Mouse (Mus musculus): Measurements from ENCODE around the gene Bsn. TPM values are rescaled to one million over a fixed set of nuclear protein-coding genes. Genes with fewer than 3 reads are reported as not detected.

Bsn gene
- polyA plus RNA-seq, 1 experiment from 2014 or later = 0.59 TPM

DNA sequence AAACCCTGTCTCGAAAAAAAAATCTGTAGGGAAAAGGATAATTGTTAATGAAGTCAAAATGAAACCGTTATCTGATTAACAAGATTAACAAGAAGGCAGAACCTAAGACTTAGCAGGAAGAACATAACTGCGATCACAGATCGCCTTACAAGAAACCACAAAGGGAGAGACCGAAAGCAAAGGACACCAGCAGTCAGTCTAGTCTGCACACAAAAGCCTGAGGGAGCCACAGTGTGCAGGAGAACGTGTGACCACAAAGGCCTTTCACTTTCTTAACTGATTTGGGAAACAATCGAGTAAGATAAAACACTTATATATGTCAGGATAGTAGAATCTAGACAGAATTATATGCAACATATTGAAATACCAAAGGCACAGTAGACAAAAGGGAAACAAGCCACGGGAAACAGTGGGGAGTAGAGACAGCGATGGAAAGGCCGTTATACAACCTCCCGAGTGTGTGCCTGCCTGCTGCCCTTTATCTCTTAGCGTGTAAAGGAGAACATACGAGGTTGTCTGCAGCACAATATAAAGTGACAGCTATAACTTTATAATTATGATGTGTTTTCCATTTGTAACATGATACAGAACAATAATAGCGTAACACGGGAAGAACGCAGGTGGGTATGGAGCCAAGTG lies 26.4 kb downstream of the Bsn start:
- no peak for TF ChIP-seq EP300 (IDR thresholded peaks at IDR 0.05; ENCODE audit: low read depth)
- no peak for TF ChIP-seq CTCF (IDR thresholded peaks at IDR 0.05; ENCODE audit: low read depth)
- H3K4me2 ChIP-seq (ENCODE audit: low read depth, low read length) = 0 out of 2 replicates have a peak overlapping the region, but pooled peaks have one; percentile 9
- H3K27me3 ChIP-seq (ENCODE audit: insufficient read depth, low read length) = no peaks in the 10 kb centered on the region
- H3K9ac ChIP-seq (replicated peaks) = no peak overlapping the region
- no peak overlapping the region for H3K4me3 ChIP-seq (ENCODE audit: low read depth, low read length)
- no peak overlapping the region for H3K27ac ChIP-seq (ENCODE audit: low read depth)
- no peaks in the 10 kb centered on the region for H3K4me1 ChIP-seq (ENCODE audit: insufficient read depth)
- DNase-seq (no peak), ATAC-seq (no peak)
- H3K36me3 ChIP-seq (replicated peaks; ENCODE audit: insufficient read depth, low read length) = no peaks in the 10 kb centered on the region
- WGBS (ENCODE audit: insufficient replicate concordance) = 49% methylated on average over 16 of the region's 16 CpGs
- no peaks in the 10 kb centered on the region for H3K9me3 ChIP-seq (ENCODE audit: low read length)

GRCm38 (mm10) chr9:108157891-108158290 lies 32.3 kb downstream of the Bsn start:
- TF ChIP-seq CTCF (IDR thresholded peaks at IDR 0.05; ENCODE audit: low read depth) (no peak), EP300 (IDR thresholded peaks at IDR 0.05; ENCODE audit: low read depth) (no peak)
- no peak for ATAC-seq
- DNase-seq = no peak

GRCm38 (mm10) chr9:108157451-108157850 lies 32.7 kb downstream of the Bsn start:
- no peak overlapping the region for H3K27ac ChIP-seq (ENCODE audit: low read depth)
- no peak for ATAC-seq
- no peak overlapping the region for H3K9ac ChIP-seq (replicated peaks)
- no peaks in the 10 kb centered on the region for H3K36me3 ChIP-seq (replicated peaks; ENCODE audit: insufficient read depth, low read length)
- WGBS (ENCODE audit: insufficient replicate concordance) = 74% methylated on average over 6 of the region's 6 CpGs
- H3K27me3 ChIP-seq (ENCODE audit: insufficient read depth, low read length) = no peaks in the 10 kb centered on the region
- no peak overlapping the region for H3K4me2 ChIP-seq (ENCODE audit: low read depth, low read length)
- TF ChIP-seq CTCF (IDR thresholded peaks at IDR 0.05; ENCODE audit: low read depth) = no peak
- TF ChIP-seq EP300 (IDR thresholded peaks at IDR 0.05; ENCODE audit: low read depth) = no peak
- H3K4me1 ChIP-seq (ENCODE audit: insufficient read depth) = no peaks in the 10 kb centered on the region
- DNase-seq = no peak
- no peaks in the 10 kb centered on the region for H3K9me3 ChIP-seq (ENCODE audit: low read length)
- no peak overlapping the region for H3K4me3 ChIP-seq (ENCODE audit: low read depth, low read length)

More at GRCm38 (mm10) chr9:108157891-108158290, 32.3 kb downstream of the Bsn start:
- Histone ChIP-seq H3K36me3 (replicated peaks; ENCODE audit: insufficient read depth, low read length) (no peaks in the 10 kb centered on the region), H3K4me3 (ENCODE audit: low read depth, low read length) (no peak overlapping the region), H3K27ac (ENCODE audit: low read depth) (no peak overlapping the region), H3K9me3 (ENCODE audit: low read length) (no peaks in the 10 kb centered on the region), H3K9ac (replicated peaks) (no peak overlapping the region), H3K27me3 (ENCODE audit: insufficient read depth, low read length) (no peaks in the 10 kb centered on the region), H3K4me2 (ENCODE audit: low read depth, low read length) (no peak overlapping the region), H3K4me1 (ENCODE audit: insufficient read depth) (no peaks in the 10 kb centered on the region)
- 67% methylated on average over 7 of the region's 7 CpGs for WGBS (ENCODE audit: insufficient replicate concordance)

GRCm38 (mm10) chr9:108156786-108157185 lies 33.4 kb downstream of the Bsn start:
- DNase-seq (no peak), ATAC-seq (no peak)
- Histone ChIP-seq H3K4me1 (ENCODE audit: insufficient read depth) (no peaks in the 10 kb centered on the region), H3K4me2 (ENCODE audit: low read depth, low read length) (no peak overlapping the region), H3K36me3 (replicated peaks; ENCODE audit: insufficient read depth, low read length) (no peaks in the 10 kb centered on the region), H3K4me3 (ENCODE audit: low read depth, low read length) (no peak overlapping the region), H3K27ac (ENCODE audit: low read depth) (no peak overlapping the region), H3K9me3 (ENCODE audit: low read length) (no peaks in the 10 kb centered on the region), H3K9ac (replicated peaks) (no peak overlapping the region), H3K27me3 (ENCODE audit: insufficient read depth, low read length) (no peaks in the 10 kb centered on the region)
- no peak for TF ChIP-seq EP300 (IDR thresholded peaks at IDR 0.05; ENCODE audit: low read depth)
- TF ChIP-seq CTCF (IDR thresholded peaks at IDR 0.05; ENCODE audit: low read depth) = no peak
- 66% methylated on average over 5 of the region's 5 CpGs for WGBS (ENCODE audit: insufficient replicate concordance)

- H3K36me3 ChIP-seq (replicated peaks; ENCODE audit: insufficient read depth, low read length) = no peaks in the 10 kb centered on the region
- H3K9ac ChIP-seq (replicated peaks) = no peak overlapping the region
- TF ChIP-seq EP300 (IDR thresholded peaks at IDR 0.05; ENCODE audit: low read depth) (no peak), CTCF (IDR thresholded peaks at IDR 0.05; ENCODE audit: low read depth) (no peak)
- no peak overlapping the region for H3K27ac ChIP-seq (ENCODE audit: low read depth)
- 74% methylated on average over 12 of the region's 12 CpGs for WGBS (ENCODE audit: insufficient replicate concordance)
- no peak overlapping the region for H3K4me2 ChIP-seq (ENCODE audit: low read depth, low read length)
- H3K4me3 ChIP-seq (ENCODE audit: low read depth, low read length) = no peak overlapping the region
- H3K4me1 ChIP-seq (ENCODE audit: insufficient read depth) = no peaks in the 10 kb centered on the region
- no peak for DNase-seq
- no peaks in the 10 kb centered on the region for H3K9me3 ChIP-seq (ENCODE audit: low read length)
- ATAC-seq = no peak
- H3K27me3 ChIP-seq (ENCODE audit: insufficient read depth, low read length) = no peaks in the 10 kb centered on the region
These were observed 35.4 kb downstream of the Bsn start for GRCm38 (mm10) chr9:108154814-108155213.

- Histone ChIP-seq H3K9me3 (ENCODE audit: low read length) (no peaks in the 10 kb centered on the region), H3K9ac (replicated peaks) (no peak overlapping the region), H3K27ac (ENCODE audit: low read depth) (no peak overlapping the region), H3K36me3 (replicated peaks; ENCODE audit: insufficient read depth, low read length) (no peaks in the 10 kb centered on the region), H3K4me2 (ENCODE audit: low read depth, low read length) (no peak overlapping the region), H3K4me3 (ENCODE audit: low read depth, low read length) (no peak overlapping the region), H3K4me1 (ENCODE audit: insufficient read depth) (no peaks in the 10 kb centered on the region), H3K27me3 (ENCODE audit: insufficient read depth, low read length) (no peaks in the 10 kb centered on the region)
- no peak for DNase-seq
- 69% methylated on average over 12 of the region's 12 CpGs for WGBS (ENCODE audit: insufficient replicate concordance)
- no peak for TF ChIP-seq CTCF (IDR thresholded peaks at IDR 0.05; ENCODE audit: low read depth)
- no peak for TF ChIP-seq EP300 (IDR thresholded peaks at IDR 0.05; ENCODE audit: low read depth)
- no peak for ATAC-seq
These were observed 36.4 kb downstream of the Bsn start for GRCm38 (mm10) chr9:108153516-108154448.

Measured in liver, postnatal 0 days (tissue).